Mouse (Mus musculus): ENCODE measurements around the gene Rnf166. TPM values are rescaled to one million over a fixed set of nuclear protein-coding genes. Genes with fewer than 3 reads are reported as not detected.

Rnf166 gene
- polyA plus RNA-seq, 1 experiment, result 72.7 TPM

GRCm38 (mm10) chr8:122439336-122439735, 36.5 kb downstream of the Rnf166 start:
- no peak for DNase-seq (ENCODE audit: low read depth)

GRCm38 (mm10) chr8:122437708-122438331, 38.0 kb downstream of the Rnf166 start:
- DNase-seq (ENCODE audit: low read depth), result no peak

GRCm38 (mm10) chr8:122436586-122437125, 39.2 kb downstream of the Rnf166 start:
- no peak for DNase-seq (ENCODE audit: low read depth)

- no peak for DNase-seq (ENCODE audit: low read depth)
These were observed 39.7 kb downstream of the Rnf166 start for GRCm38 (mm10) chr8:122436146-122436545.

GRCm38 (mm10) chr8:122435375-122435774, 40.5 kb downstream of the Rnf166 start:
- no peak for DNase-seq (ENCODE audit: low read depth)

- no peak for DNase-seq (ENCODE audit: low read depth)
These were observed 42.5 kb downstream of the Rnf166 start for GRCm38 (mm10) chr8:122433269-122433905.

GRCm38 (mm10) chr8:122432443-122433268, 43.2 kb downstream of the Rnf166 start, which contains the start of gene Cyba:
Gene Cyba (minus strand): TSS chr8:122432930.
- DNase-seq (ENCODE audit: low read depth), result no peak

- no peak for DNase-seq (ENCODE audit: low read depth)
These were observed 44.0 kb downstream of the Rnf166 start for GRCm38 (mm10) chr8:122431694-122432442.

GRCm38 (mm10) chr8:122430646-122431045, 45.2 kb downstream of the Rnf166 start:
- no peak for DNase-seq (ENCODE audit: low read depth)

- DNase-seq (ENCODE audit: low read depth), result no peak
These were observed 45.7 kb downstream of the Rnf166 start for GRCm38 (mm10) chr8:122430058-122430636.

GRCm38 (mm10) chr8:122428163-122428562, 47.7 kb downstream of the Rnf166 start:
- no peak for DNase-seq (ENCODE audit: low read depth)

GRCm38 (mm10) chr8:122427607-122428006, 48.3 kb downstream of the Rnf166 start:
- no peak for DNase-seq (ENCODE audit: low read depth)

GRCm38 (mm10) chr8:122426145-122426544, 49.7 kb downstream of the Rnf166 start:
- DNase-seq (ENCODE audit: low read depth), result no peak

GRCm38 (mm10) chr8:122423659-122424058, 52.2 kb downstream of the Rnf166 start:
- no peak for DNase-seq (ENCODE audit: low read depth)

- no peak for DNase-seq (ENCODE audit: low read depth)
These were observed 52.6 kb downstream of the Rnf166 start for GRCm38 (mm10) chr8:122423217-122423616.

GRCm38 (mm10) chr8:122421376-122422070, 54.3 kb downstream of the Rnf166 start, which contains the start of gene Il17c:
Gene Il17c (plus strand): TSS chr8:122422020.
- no peak for DNase-seq (ENCODE audit: low read depth)

GRCm38 (mm10) chr8:122419881-122420555, 55.8 kb downstream of the Rnf166 start:
- DNase-seq (ENCODE audit: low read depth), result no peak
